Mouse (Mus musculus) thymus, postnatal 0 days (tissue): Measurements from ENCODE around the gene Tbrg1. TPM values are rescaled to one million over a fixed set of nuclear protein-coding genes. Genes with fewer than 3 reads are reported as not detected.

Experiments
- DNase-seq: peaks from one replicate; pipeline ENCODE4 v3.0.0-alpha.2; 2015; ENCODE audit warnings: low spot score
- polyA plus RNA-seq: library from polyadenylated mRNA; unstranded; fragments of >200 nt; fragmentation: Nextera tagmentation; extraction: Ambion mirVana; gene quantifications from 2 replicates; pipeline ENCODE4 v1.2.1, GENCODE M21; 2015

Gene Tbrg1
- 111 and 115 TPM in 2 replicates for polyA plus RNA-seq

DNA sequence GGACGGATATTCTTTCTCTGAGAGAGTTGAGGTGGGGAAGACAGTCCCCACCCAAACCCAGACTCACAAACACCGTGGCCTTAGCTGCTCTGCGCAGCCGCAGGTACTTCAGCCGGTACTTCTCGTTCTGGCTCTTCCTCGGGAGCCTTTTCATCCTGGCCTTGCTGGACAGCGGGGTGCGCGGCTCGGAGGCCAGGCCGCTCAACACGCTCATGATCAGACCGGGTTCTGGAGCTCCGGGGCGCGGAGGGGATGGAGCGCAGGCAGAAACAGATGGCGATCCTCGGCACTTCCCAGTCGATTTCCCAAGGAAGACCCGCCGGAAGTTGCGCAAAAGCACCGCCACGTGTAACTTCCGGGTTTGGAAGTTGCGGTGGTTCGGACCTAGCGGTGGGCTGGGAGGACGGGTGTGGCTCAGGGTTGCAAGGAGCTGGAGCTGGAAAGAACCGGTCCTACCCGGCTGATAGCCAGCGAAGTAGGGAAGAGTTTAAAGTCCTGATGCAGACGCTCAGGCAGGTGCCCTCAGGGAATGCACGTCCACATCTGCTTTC, at the start of gene Tbrg1:
TSS of gene Tbrg1 (minus strand) at position 382 of the 551 bp plus-strand sequence.
- DNase-seq, result peak; percentile 58

DNA sequence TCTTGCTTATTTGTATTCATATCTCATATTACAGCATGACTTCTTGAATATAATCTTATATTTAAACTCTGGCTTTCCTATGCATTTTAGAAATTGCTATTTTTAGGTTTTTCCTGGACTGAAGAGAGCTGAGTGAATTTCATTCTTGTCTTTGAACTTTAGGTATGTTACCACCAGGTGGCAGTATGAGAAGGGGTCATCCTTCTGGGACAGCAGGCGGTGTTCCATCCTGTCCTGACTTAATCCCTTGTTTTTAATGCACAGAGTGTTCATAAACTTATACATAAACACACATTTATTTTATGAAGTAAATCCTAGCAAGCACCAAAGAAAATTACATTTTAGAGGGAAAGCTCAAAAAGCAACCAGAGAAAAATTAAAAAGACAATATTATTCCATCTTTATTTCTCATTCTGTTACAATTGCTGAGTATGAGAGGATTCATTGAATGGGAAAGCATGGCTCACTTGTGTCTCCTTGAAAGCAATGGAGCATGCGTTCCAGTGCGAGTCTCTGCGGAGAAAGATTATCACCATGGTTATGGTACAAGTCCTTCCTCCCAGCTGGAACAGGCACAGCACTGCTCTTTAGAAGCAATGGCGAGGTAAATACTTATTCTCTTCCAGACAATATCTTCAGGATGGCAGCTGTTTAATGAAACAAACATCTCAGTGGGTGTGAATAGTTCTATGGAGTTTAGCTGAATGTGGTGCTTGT, 33.0 kb upstream of the Tbrg1 start:
- no peak for DNase-seq

DNA sequence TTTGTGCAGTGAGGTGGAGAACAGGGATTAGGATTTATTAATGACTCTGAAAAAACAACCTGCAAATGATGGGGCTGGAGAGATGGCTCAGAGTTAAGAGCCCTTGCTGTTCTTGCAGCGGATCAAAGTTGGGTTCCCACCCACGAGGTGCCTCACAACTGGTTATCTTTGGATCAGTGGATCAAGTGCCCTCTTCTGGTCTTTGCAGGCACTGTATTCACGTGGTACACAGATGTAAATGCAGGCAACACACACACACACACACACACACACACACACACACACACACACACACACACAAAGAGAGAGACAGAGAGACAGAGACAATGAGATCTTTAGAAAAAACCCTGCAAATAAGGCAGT, 30.8 kb upstream of the Tbrg1 start:
- no peak for DNase-seq

DNA sequence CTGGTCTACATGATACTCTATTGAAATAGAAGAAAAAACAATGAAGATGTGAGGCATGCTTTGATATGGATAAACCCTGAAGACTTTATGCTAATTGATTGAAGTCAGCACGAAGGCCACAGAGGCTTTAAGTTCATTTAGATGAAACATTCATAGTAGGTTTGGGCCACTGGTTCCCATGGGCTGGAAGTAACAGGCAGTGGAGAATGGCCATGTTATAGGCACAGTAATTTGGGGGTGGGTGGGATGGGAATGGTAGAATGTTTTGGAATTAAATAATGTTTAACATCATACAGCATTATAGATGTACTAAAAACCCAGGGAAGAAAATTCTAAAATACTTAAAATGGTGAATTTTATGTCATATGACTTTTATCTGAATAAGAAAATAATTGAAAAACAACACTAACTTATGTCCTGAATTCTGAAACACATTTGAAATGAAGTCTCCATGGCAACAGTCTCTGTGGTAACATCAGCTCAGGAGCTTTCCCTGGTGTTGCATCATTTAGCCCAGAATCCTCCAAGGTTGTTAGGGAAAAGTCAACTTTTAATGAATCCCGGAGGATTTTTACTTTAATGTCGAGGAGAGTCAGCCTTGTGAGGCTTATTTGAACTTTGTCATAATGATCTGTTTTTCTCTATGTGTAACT, 30.3 kb upstream of the Tbrg1 start:
- DNase-seq, result no peak

DNA sequence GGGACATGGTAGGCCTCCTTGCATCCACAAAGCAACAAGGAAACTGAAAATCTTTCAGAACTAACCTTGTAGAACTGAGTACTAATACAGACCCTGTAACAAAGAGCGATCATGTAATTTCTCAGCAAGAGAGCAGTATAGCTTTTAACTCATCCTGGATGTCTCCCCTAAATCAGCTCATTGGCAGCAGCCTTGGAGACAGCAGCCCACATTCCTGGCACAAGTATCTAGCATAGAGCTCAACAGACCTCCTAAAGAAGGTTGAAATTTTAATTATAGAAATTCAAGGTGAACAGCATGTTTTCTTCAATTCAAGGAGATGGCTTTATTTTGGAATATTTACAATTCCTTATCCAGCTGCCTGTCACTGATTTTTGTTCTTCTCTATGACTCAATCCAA, 24.0 kb upstream of the Tbrg1 start:
- DNase-seq, result no peak

DNA sequence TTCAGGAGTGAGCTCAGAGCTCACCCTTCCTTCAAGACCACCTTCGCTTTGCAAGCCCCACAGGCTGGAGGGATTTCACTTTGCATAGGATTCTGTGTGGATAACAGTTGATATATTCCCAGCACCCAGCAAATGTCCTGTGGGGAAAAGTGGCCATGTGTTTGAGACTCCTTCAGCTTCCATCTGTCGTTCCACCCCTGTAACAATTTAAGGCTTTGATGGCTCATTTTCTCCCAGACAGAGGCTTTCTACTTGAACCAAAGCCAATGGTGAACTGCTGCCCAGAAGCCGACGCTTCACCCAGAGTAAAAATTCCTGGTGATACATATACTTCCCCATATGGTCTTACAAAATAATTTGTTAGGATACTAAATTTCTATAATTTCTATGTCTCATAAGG, 18.2 kb upstream of the Tbrg1 start:
- DNase-seq, result no peak

DNA sequence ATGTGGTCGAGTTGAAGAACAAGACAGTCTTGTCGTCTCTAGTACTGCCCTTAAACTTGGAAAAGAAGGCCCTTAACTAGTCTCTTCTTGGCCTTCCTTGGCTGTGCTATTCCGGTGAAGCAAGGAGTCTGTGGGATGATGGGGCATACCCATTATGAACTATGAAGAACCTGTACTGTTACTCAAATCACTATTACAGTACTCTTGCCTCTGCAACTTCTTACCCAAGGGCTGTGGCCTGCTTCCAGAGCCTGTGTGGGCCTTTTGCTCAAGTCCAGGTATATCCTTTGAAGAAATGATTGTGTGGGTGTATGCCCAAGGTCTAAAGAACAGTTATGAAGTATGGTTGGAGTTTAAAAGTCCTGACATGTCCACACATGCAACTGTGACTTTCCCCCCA, 13.1 kb upstream of the Tbrg1 start:
- DNase-seq, result no peak

DNA sequence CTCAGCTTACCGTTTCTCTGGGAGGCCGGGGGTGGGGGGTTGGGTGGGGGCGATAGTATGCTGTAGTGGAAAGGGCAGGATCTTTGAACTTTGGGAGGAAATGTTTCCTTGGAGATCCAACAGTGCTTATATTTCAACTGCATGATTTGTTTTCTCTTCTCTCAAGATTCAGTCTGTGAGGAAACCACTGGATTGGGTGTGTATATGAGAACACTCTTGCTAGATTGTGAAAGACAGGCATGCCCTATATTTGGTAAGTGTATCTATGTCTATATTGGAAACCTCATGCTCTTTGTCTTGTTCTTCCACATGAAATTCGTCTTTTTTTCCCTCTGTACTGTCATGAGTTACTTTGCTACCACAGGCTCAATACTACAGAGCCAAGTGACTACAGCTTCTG, 12.6 kb upstream of the Tbrg1 start:
- DNase-seq, result no peak

DNA sequence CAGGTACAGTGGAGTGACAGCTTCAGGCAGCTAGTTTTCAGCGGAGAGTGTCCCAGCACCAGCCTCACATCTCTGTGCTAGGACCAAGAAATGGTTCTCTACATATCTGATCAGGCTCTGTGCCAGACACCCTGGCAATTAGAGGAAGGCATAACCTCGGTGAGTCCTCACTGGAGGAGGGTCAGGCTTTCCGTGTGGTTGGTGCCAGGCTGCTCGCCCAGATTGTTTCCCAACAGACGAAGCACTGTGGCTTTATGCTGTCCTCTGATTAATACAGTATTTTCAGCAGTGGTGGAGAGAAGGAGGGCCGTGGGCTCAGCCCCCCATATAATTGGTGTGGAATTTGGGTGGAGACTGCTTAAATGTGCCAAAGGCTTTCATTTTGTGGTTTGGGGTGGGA, 12.0 kb upstream of the Tbrg1 start, which contains the start of gene Panx3:
TSS of gene Panx3 (minus strand) at position 121 of the 400 bp plus-strand sequence.
- DNase-seq, result no peak

DNA sequence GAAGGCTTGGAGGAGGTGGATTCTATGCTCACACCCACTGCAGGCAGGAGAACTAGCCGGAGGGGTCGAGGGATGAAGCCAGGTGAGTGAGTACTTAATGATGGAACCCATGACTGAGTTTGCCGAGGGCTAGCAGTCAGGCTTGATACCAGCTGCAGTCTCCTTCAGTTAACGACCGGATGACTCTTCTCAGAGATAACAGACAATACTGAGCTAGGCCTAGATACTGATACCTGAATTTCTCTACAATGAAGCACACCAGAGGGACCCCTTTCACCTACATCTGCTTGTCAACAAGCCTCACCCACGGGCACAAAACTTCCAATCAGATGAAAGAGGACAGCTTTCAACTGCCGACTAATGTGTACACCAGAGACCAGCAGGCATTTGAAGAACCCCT, 8.9 kb upstream of the Tbrg1 start:
- no peak for DNase-seq

DNA sequence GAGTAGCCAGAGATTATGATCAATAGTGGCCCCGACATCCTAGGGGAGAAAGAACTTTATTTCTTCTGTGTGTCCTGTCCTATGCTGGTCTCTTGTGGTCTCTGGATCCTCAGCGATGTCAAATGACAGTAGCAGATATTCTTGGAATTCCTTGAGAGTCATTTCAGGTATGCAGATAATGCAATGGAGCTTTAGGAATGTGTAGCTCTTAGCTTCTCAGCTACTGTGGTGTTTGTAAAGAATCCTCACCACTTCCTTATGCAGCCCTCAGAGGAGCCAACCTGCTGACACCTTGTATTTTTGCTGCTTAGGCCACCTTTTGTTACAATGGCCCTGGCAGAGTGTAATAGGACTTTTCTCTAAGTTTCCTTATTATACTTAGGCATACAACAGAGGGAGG, 7.5 kb upstream of the Tbrg1 start:
- DNase-seq, result no peak

DNA sequence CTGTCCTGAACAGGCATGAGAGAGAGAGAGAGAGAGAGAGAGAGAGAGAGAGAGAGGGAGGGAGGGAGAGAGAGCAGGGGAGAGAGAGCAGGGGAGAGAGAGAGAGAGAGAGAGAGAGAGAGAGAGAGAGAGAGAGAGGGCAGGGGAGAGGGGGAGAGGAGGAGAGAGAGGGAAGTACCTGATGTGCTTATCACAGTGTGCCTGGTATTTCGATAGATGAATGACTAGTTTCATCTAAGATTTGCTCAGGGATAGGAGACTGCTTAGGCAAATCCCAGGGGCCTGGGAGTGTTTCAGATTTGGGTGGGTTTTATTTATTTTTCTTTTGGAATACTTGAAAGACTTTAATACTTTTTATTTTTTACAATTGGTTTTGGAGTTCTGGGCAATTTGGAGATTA, 6.1 kb upstream of the Tbrg1 start:
- DNase-seq, result no peak

DNA sequence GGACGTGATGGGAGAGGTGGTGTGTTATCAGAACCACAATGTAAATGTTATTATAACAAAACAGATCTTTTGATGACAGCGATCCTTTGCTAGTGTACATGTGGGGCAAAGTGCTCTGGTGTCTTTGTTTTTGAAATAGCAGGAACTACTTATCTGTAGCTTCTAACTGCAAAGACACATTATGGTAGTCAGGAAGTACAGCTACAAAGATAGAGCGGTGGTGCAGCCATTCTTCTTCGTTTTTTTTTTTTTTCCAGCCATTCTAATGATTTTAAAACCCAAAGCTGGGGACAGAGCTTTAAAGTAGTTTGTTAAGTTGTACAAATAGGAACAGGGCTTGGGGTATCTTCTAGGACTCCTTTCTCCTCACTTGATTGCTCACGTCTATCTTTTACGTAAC, 2.3 kb upstream of the Tbrg1 start:
- no peak for DNase-seq

DNA sequence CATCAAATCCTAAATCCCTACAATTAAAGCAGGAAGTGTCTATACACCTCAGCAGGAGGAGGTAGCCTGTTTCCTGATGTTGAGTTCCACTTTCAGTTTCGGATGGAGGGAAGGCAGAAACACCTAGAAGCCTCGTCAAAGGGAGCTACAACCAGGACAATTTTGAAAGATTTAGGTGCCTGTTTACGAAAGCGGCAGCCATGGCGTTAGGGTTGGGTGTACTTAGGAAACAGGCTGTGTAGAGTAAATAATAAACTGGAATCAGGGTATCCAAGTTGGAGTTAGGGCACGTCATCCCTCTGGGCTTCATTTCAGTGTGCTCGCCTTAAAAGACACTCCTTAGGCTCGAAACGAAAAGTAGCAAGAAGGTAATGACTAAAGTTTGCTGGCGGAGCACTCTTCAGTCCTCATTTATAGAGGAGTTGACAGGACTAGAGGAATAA, 652 bp downstream of the Tbrg1 start:
- DNase-seq, result peak; percentile 52

DNA sequence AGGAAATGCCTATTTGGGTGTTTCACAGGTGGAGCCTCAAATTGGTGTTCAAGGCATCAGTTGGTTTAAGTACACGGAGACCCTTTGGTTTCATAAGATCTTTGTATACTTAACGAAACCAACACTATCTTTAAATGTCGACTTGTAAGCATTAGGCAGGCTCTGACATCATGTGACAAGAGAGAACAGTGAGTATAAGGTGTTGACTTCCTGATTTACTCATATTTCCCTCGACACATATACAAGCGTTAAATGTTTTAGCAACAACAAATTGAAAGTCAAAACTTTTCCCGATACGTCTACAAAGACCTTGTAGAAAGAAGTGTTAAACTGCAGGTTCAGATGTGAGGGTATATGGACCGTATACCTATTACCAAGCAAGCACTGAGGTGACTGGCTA, 1.2 kb downstream of the Tbrg1 start:
- peak; percentile 9 for DNase-seq

DNA sequence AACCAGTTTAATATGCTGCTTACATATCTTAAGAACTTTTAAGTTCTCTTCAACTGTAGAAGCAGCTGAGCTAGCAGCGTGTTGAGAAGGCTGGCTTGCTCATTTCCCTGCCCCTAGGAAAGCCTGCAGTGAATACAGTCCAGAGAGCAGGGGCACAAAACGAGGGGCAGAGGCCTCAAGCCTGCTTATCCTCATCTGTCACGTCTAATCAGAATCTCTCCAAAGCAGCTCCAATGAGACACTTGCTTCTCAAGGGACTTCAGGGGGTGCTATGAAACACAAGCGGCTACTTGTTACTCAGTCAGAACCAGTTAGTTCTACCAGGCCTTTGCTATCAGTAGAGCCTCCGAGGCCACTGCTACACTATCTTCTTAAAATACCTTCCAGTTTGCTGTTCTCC, 3.3 kb downstream of the Tbrg1 start:
- no peak for DNase-seq

DNA sequence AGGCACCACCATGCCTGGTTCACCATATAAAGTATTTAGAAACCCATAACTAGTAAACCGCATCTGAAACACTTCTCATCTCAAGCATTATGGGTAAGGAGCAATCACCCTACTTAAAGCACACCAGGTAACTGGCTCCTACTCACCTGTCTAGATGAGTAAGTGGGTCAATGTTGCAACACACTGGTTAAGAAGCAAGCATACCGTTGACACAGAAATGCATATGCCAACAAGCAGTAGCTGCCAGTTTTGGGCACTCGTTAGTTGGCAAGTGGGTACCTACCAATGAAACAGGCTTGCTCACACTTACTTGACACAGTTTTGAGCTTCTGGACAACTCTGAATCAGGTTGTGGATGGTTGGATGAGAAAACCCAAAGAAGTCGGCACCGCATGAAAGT, 6.5 kb downstream of the Tbrg1 start:
- DNase-seq, result no peak

DNA sequence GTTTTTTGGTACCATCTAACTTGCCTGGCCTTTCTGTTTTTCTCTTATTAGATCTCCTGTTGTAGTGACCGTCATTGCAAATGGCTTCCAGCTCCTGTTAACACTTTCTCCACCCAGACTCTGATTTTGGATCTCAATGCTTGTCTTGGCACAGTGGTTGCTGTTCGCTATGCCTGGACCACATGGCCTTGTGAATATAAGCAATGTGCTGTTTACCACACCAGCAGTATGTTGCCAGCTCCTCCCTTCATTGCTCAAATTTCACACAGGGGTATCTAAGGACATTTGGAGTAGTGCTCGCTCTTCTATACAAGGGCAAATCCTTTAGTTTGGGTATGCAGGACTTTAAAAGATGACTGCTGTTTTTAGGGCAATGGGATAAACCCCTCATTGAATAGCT, 10.9 kb downstream of the Tbrg1 start:
- DNase-seq, result no peak

DNA sequence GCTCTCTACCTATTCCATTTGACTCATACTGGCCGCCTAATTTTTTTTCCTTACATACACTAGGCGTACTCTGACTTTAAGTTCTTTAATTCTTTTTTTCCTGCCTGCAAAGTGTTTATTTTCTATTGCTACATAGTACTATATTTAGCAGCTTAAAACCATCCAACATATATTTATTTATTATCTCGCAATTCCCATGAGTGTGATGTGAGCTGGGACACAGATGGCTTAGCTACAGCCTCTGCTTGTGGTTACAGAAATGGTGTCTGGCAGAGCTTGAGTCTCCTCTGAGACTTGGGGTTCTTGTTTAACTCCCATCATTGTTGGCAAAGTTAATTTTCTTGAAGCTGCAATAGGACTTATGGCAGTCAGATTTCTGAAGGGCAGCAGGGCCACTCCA, 18.4 kb downstream of the Tbrg1 start:
- DNase-seq, result no peak

DNA sequence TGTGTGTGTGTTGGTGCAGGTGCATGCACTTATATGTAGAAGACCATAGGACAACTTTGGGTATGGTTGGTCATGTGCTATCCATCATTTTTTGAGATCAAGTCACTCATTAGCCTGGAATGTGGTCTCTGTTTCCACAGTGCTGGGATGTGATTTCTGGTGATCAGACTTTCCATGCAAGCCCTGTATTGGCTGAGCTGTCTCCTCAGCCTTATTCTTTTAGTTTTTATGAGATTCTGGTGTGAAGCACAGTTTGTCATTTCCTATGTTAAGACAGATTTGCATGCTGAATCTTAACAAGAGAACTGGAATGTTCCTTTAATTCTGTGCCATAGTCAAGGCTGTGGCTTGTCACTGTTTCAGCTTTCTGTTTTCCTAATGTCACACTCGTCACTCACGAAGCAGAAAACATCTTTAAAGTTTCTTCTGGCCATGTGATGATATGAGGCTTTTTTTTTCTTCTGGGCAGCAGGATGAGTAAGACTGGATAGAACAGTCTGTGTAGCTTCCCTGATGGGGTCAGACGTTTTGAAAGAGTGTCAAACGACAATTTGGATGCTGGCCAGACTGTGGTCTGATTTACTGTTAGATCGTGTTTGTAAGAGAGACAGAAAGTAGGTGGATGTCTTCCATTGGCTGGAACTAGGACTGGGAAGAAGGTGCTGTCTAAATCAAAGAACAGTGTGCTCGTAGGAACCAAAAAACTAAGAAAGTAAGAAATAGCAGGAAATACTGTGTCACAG, 20.1 kb downstream of the Tbrg1 start:
- no peak for DNase-seq

DNA sequence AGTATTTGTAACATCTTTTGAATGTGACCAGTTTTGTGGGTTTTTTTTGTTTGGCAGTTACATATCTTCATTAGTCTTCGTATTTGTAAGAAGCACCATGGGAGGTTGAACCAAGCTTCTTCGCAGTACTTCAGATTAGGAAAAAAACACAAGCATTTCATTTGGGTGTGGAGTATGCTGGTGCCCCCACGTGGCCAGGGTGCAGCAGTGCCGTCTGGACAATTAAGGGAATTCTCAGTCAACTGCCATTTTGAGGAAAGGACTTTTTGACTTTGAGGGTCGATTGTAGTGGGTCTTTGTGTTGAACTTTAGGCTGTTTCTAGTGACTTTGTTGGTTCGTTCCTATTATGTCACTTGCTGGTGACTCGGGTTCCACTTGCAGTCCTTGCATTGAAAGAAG, 20.8 kb downstream of the Tbrg1 start:
- DNase-seq, result peak; percentile 39

DNA sequence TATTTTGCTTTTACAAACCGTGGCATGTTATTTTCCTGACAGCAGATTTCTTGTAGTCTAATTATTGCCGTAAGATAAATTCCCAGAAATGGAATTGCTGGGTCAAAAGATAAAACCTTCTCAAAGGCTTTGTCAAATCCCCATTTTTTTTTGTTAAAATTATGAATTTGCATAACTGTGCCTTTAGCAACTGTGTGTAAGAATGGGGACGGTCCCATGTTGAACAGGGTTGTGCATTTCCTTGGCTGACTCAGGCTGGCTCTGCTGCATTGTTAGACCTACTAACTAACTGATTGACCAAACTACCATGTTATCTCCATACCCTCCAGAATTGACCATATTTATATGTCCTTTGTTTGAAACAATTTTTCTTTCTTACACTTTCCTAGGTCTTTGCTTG, 22.8 kb downstream of the Tbrg1 start:
- no peak for DNase-seq
